Mouse (Mus musculus): ENCODE results near the gene Apod.

The Apod gene

DNA sequence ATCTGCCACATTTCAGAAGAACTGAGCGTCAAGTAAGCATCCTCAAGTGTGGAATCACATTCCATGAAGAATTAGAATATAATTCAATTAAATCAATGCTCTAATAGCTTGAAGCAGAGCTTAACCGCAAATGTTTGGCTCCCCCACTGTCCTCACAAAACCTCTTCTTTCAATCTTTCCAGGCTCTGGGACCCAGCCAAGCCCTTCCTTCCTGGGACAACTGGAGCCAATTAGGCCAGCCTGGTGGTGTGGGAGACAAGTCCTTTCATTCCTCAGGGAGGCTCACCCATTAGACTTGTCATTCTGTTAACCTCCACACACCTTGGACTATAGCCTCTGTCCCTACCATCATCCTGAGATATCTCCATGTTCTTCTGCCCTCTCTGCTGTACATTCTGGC, 32.6 kb downstream of the Apod start:
- no peak for DNase-seq (ENCODE audit: low spot score in 2 of 2)

DNA sequence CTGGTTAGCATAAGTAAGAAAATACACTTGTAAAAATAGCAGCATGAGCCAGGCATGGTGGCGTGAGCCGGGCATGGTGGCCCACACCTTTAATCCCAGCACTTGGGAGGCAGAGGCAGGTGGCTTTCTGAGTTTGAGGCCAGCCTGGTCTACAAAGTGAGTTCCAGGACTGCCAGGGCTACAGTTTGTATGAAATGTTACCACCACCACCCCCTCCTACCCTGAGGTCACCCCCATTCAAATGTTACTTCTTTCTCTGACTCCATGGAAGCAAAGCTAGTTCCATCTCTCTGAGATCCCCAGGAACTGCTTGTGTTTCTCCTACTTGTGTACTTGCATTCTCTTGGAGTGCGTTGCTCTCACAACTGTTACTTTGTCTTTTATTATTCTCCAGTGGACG, 34.4 kb downstream of the Apod start:
- no peak for DNase-seq (ENCODE audit: low spot score in 2 of 2)

DNA sequence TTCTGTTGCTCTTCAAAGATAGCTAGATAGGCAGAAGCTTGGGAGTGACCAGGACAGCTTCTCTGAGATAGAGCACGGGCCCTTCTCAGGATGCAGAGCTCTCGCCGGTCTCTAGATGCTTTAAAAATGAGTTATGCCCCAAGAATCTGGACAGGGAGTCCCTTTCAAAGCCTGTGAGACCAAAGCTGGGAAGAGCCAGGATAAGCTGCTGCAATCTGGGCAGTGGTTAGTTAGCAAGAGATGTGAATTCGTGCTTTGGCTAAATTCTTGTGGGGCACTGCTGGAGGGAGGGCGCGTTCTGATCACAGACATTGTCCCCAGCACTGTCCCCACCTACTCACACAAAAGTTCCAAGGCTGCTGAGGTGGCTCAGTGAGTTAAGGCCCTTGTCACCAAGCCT, 36.0 kb downstream of the Apod start:
- DNase-seq (ENCODE audit: low spot score in 2 of 2), result no peak

DNA sequence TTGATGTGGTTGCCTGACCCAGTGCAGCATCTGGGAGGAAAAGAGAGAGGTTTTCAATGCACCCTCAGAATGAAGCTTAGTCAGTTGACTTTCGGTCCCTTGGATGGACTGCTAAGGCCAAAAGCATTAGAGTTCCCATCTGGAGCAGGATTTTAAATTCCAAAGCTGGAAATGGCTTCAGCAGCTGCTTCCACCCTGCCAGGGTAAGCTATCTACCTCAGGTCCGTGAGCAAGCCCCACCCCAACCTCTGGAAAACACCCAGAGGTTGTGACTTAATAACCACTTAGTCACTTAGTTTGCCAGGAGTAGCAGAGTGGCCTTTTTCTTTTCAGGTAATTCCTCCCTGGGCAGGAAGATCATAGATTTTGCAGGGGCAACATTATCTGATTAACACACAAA, 36.5 kb downstream of the Apod start:
- DNase-seq (ENCODE audit: low spot score in 2 of 2), result no peak

DNA sequence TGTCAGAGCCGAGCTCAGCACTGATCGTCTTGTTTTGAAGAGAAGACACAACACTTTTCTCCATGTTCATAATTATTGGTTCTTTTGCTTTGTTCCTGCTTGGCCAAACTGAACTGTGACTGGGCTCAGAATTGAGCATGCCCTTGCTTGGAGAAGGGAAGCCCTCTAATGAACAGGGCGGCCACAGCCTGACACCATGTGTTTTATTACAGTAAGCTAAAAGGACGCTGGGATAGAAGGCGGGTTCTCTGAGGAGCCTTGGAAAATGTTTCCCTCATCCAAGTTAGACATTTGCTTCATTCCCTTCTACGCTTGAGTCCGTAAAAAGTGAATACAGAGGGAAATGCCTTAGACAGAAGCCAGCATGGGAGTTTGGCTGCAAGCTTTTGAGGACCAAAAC, 37.6 kb downstream of the Apod start:
- no peak for DNase-seq (ENCODE audit: low spot score in 2 of 2)

DNA sequence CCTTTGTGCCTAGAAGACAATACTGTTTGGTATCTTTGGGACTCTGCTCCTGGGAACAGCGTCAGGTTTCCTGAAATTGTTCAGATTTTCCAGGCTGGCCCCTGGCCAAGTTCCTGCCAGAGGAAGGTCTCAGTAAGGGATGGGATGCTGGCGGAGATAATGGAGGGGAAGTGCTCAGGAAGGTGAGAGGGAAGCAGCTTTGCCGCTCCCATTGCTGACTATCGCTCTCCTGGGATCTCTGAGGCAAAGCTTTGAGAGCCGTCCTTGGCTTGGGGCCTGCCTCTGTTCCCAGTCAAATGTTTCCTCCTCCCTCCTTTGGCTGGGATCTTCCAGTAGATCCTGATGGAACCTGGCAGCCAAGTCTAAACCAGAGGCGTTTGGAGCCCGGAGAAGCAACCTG, 38.1 kb downstream of the Apod start:
- no peak for DNase-seq (ENCODE audit: low spot score in 2 of 2)

DNA sequence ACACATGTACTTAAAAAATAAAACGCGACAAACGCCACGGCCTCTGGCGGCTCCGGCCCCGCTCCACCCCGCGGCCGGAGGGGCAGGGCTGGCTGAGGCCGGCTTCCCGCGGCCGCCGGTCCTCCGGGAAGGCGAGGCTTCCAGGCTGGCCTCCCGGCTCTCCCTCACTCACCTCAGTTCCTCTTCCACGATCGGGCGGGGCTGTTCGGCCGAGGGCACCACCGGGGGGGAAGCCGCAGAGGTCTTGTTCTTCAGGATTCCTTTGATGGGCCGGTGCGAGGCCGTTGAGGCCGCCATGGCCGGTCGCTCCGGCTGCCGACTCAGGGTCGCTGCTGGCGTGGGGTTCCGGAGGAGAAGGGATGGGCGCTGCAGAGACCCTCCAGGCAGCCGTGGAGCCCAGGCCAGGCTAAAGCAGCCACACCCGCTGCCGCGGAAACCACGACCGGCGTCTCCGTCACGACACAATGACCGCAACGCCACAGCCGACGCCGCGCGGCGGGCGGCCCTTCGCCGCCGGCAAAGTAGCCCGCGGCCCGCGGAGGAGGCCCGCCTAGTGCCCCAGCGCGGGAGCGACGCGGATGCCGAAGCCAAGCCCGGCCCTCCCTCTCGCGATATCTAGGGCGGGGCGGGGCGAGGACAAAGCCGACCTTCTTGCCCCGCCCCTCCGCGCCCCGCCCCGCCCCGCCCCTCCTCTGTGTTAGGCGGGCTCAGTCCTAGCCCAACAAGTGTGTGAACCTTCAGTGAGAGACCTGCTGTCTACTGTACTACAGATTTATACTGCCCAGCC, 39.7 kb downstream of the Apod start, which contains the start of gene Ppp1r2:
TSS of gene Ppp1r2 (minus strand) at position 604 of the 787 bp plus-strand sequence.
- peak; percentile 70 to 78 for DNase-seq (ENCODE audit: low spot score in 2 of 2)

DNA sequence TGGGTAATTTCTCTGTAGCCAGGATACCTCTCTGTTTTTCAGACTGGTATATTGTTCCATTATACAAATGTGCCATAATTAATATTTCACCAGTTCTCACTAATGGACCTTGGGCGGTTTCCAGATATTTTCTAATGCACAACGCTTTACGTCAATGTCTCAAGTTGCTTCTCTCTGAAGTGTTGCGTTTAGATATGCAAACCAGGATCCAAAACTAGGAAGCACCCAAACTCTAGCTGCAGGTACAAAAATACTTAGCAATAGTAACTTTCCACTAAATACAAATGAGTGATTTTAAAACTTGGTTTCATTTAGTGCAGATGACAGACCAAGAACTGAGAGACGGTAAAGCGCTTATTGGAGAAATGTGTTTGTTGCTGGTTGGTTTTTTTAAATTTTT, 40.5 kb downstream of the Apod start:
- DNase-seq (ENCODE audit: low spot score in 2 of 2), result no peak

DNA sequence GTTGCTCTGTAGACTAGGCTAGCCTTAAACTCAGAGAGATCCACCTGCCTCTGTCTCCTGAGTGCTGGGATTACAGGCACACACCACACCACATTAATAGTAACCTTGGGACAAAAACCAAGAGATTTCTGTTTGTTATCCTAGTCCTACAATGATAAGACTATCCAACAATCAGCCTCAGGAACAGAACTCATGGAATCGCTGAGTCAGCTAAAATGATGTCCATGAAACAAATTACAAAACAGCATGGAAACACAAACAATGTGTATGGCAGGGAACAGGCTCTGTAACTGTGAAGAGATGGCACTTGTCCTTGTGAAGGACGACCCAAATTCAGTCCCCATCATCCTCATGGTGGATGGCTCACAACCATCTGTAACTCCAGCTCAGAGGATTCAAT, 47.9 kb downstream of the Apod start:
- no peak for DNase-seq (ENCODE audit: low spot score in 2 of 2)

DNA sequence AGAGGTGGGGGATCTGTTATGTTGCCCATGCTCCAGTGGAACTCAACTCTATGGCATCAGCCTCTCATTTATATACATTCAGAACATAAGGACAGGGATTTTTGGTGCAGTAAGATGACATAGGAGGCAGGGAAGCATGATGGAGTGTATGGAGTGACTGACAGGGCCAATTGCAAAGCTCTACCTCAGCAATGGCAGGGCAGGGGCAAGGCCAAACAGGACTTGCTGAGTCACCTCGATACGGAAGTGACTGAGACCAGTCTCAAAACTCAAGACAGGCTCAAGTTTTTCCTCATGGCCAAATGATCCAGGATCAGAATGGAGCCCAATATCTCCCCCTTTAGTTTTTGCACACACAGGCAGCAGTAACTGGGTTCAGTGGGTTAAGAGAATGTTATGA, 58.5 kb downstream of the Apod start:
- no peak for DNase-seq (ENCODE audit: low spot score in 2 of 2)

DNA sequence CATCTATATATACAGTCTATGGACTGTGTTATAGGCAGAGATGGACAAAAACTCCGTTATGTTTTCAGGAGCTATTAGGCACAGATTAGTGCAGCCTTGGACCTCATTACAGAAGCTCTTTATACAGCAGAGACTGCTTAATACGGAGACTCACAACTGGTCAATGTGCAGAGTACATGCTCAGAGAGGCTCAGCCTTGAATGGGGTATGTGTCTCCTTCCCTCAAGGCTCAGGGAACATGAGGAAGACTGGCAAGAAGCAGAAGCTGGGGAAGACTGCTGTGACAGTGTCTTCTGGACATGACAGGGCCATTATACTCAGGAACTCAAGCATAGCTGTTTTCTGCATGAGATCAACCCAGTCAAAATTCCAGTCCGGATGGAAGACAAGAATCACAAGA, 58.9 kb downstream of the Apod start:
- no peak for DNase-seq (ENCODE audit: low spot score in 2 of 2)

DNA sequence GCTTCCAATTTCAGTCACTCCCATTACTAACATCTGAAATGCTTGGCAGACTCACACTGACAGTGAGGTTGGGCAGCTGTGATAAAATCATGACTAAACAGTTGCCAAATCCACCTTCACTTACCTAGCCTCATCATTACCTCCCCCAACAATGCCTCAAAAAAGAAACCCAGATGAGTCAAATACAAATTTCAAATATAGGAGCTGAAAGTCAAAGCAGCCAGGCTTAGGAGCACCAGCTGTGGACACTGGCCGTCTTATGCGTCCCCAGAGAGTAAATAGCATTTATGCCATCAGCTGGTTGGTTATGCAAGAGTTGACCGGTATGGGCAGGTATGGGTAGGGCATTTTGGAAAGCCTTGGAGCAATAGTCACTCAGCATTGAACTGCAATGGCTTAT, 65.2 kb downstream of the Apod start:
- no peak for DNase-seq (ENCODE audit: low spot score in 2 of 2)

DNA sequence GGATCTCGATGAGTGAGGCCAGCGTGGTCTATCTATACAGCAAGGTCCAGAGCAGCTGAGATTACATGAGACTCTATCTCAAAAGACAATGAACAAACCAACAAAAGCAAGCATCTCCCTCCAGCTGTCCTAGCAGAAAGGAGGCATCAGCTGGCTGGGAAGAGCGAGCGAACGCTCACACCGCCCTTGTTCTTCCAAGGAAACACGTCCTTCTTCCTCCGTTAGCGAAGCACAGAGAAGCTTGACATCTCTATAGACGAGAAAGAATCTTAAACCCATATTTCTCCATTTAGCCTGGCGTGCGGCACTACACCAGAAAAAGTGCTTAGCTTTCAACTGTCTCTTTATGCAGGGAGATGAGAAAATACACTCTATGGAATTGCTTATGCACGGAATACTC, 65.9 kb downstream of the Apod start:
- DNase-seq (ENCODE audit: low spot score in 2 of 2), result no peak

DNA sequence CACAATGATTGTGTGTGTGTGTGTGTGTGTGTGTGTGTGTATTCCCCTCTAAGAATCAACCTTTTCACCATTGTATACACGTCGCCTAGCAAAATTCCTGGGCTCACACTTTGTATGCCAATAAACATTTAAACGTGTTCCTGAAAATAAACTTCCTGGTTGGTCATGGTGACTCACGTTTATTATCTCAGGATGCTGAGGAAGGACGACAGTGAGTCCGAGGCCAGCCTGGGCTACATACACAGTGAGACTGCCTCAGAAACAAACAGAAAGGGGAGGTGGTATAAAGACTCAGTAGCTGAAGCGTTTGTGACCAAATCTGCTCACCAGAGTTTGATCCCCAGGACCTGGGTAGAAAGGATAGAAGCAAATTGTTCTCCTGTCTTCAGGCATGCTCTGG, 67.2 kb downstream of the Apod start:
- DNase-seq (ENCODE audit: low spot score in 2 of 2), result no peak

All from frontal cortex, postnatal 25 days (tissue).